Mouse (Mus musculus): ENCODE measurements around the gene Slco1a5. TPM values are rescaled to one million over a fixed set of nuclear protein-coding genes. Genes with fewer than 3 reads are reported as not detected.
"Not testable (repeated sequence)": the region's sequence is repeated elsewhere in the genome, so short reads cannot be mapped to it uniquely, and the experiment has no call there.

The Slco1a5 gene
- polyA plus RNA-seq, 1 experiment from 2014 or later, result 6.0 TPM

GRCm38 (mm10) chr6:142314285-142314684 lies 8.5 kb downstream of the Slco1a5 start:
- no peak for TF ChIP-seq CTCF (IDR thresholded peaks at IDR 0.05)
- no peaks in the 10 kb centered on the region for H3K27me3 ChIP-seq
- ATAC-seq (no peak), DNase-seq (ENCODE audit: low read depth, low spot score) (no peak)
- in situ Hi-C loops (cut with MboI; ENCODE audit: low pct_unique_long_range_greater_than_20kb), result no loop called here
- ChIA-PET POLR2A (no interaction called here), CTCF (no interaction called here)

GRCm38 (mm10) chr6:142305076-142305475 lies 17.7 kb downstream of the Slco1a5 start:
- CTCF ChIA-PET, result interaction anchor here (1.0 kb wide), 1 partner anchor 17 kb away, joined by 4 read pairs; the partner anchor contains the start of gene Slco1a5
- in situ Hi-C loops (cut with MboI; ENCODE audit: low pct_unique_long_range_greater_than_20kb), result no loop called here
- POLR2A ChIA-PET, result no interaction called here
- DNase-seq (ENCODE audit: low read depth, low spot score) (no peak), ATAC-seq (no peak)
- H3K27me3 ChIP-seq, result no peaks in the 10 kb centered on the region
- no peak for TF ChIP-seq CTCF (IDR thresholded peaks at IDR 0.05)

- ChIA-PET POLR2A (no interaction called here), CTCF (interaction anchor here (1.1 kb wide), 1 partner anchor 18 kb away, joined by 3 read pairs; no protein-coding TSS in a partner anchor)
- DNase-seq (ENCODE audit: low read depth, low spot score), result no peak
- no peak for TF ChIP-seq CTCF (IDR thresholded peaks at IDR 0.05)
- in situ Hi-C loops (cut with MboI; ENCODE audit: low pct_unique_long_range_greater_than_20kb), result no loop called here
- no peaks in the 10 kb centered on the region for H3K27me3 ChIP-seq
- ATAC-seq, result no peak
Observed at GRCm38 (mm10) chr6:142298098-142298497, 24.7 kb downstream of the Slco1a5 start, which contains the start of gene Iapp. Gene Iapp, plus strand, starts transcription at chr6:142298423.

GRCm38 (mm10) chr6:142289413-142290118 lies 33.2 kb downstream of the Slco1a5 start:
- in situ Hi-C loops (cut with MboI; ENCODE audit: low pct_unique_long_range_greater_than_20kb), result loop anchor here (5.0 kb wide), 2 partner anchors 48 to 72 kb away; no protein-coding TSS in a partner anchor
- peak; percentile 96 for ATAC-seq
- ChIA-PET CTCF (interaction anchor here (1.4 kb wide), 1 partner anchor 11 kb away, joined by 4 read pairs; no protein-coding TSS in a partner anchor), POLR2A (no interaction called here)
- H3K27me3 ChIP-seq, result no peaks in the 10 kb centered on the region
- no peak for TF ChIP-seq CTCF (IDR thresholded peaks at IDR 0.05)
- peak; percentile 81 for DNase-seq (ENCODE audit: low read depth, low spot score)

GRCm38 (mm10) chr6:142275721-142276442 lies 46.9 kb downstream of the Slco1a5 start:
- in situ Hi-C loops (cut with MboI; ENCODE audit: low pct_unique_long_range_greater_than_20kb), result no loop called here
- ATAC-seq (peak; percentile 79), DNase-seq (ENCODE audit: low read depth, low spot score) (no peak)
- CTCF ChIA-PET, result no interaction called here
- no peaks in the 10 kb centered on the region for H3K27me3 ChIP-seq
- POLR2A ChIA-PET, result no interaction called here
- no peak for TF ChIP-seq CTCF (IDR thresholded peaks at IDR 0.05)

- H3K27me3 ChIP-seq; POLR2A ChIA-PET; in situ Hi-C loops (cut with MboI; ENCODE audit: low pct_unique_long_range_greater_than_20kb); ATAC-seq; DNase-seq (ENCODE audit: low read depth, low spot score): not testable (repeated sequence)
- CTCF ChIA-PET, result interaction anchor here (1.2 kb wide), 1 partner anchor 11 kb away, joined by 4 read pairs; no protein-coding TSS in a partner anchor
Observed at GRCm38 (mm10) chr6:142250738-142251307, 72.0 kb downstream of the Slco1a5 start.

GRCm38 (mm10) chr6:142245065-142245464 lies 77.7 kb downstream of the Slco1a5 start:
- in situ Hi-C loops (cut with MboI; ENCODE audit: low pct_unique_long_range_greater_than_20kb), result no loop called here
- TF ChIP-seq CTCF (IDR thresholded peaks at IDR 0.05), result no peak
- no peak for ATAC-seq
- DNase-seq (ENCODE audit: low read depth, low spot score), result no peak
- no peaks in the 10 kb centered on the region for H3K27me3 ChIP-seq
- POLR2A ChIA-PET, result no interaction called here
- CTCF ChIA-PET, result no interaction called here

- ATAC-seq (no peak), DNase-seq (ENCODE audit: low read depth, low spot score) (no peak)
- CTCF ChIA-PET, result no interaction called here
- POLR2A ChIA-PET, result no interaction called here
- no peaks in the 10 kb centered on the region for H3K27me3 ChIP-seq
- in situ Hi-C loops (cut with MboI; ENCODE audit: low pct_unique_long_range_greater_than_20kb), result no loop called here
- TF ChIP-seq CTCF (IDR thresholded peaks at IDR 0.05), result no peak
Observed at GRCm38 (mm10) chr6:142239468-142239867, 83.3 kb downstream of the Slco1a5 start.

- no peak for TF ChIP-seq CTCF (IDR thresholded peaks at IDR 0.05)
- in situ Hi-C loops (cut with MboI; ENCODE audit: low pct_unique_long_range_greater_than_20kb), result no loop called here
- ATAC-seq, result peak; percentile 26
- ChIA-PET CTCF (interaction anchor here (0.8 kb wide), 1 partner anchor 15 kb away, joined by 3 read pairs; no protein-coding TSS in a partner anchor), POLR2A (no interaction called here)
- H3K27me3 ChIP-seq, result no peaks in the 10 kb centered on the region
- DNase-seq (ENCODE audit: low read depth, low spot score), result no peak
Observed at GRCm38 (mm10) chr6:142220138-142220537, 102.6 kb downstream of the Slco1a5 start.

- ATAC-seq (no peak), DNase-seq (ENCODE audit: low read depth, low spot score) (no peak)
- in situ Hi-C loops (cut with MboI; ENCODE audit: low pct_unique_long_range_greater_than_20kb), result no loop called here
- ChIA-PET CTCF (no interaction called here), POLR2A (no interaction called here)
- no peak for TF ChIP-seq CTCF (IDR thresholded peaks at IDR 0.05)
- no peaks in the 10 kb centered on the region for H3K27me3 ChIP-seq
Observed at GRCm38 (mm10) chr6:142211821-142212220, 111.0 kb downstream of the Slco1a5 start.

- TF ChIP-seq CTCF (IDR thresholded peaks at IDR 0.05), result no peak
Observed at GRCm38 (mm10) chr6:142209749-142210148, 113.0 kb downstream of the Slco1a5 start.

More at GRCm38 (mm10) chr6:142209749-142210148, 113.0 kb downstream of the Slco1a5 start:
- ChIA-PET POLR2A (interaction anchor here (0.6 kb wide), 1 partner anchor 138 kb away, joined by 3 read pairs; no protein-coding TSS in a partner anchor), CTCF (interaction anchor here (1.0 to 1.1 kb wide), 2 partner anchors 117 to 134 kb away, joined by 3 to 4 read pairs; no protein-coding TSS in a partner anchor)
- no peak for DNase-seq (ENCODE audit: low read depth, low spot score)
- no peak for ATAC-seq
- H3K27me3 ChIP-seq, result no peaks in the 10 kb centered on the region
- in situ Hi-C loops (cut with MboI; ENCODE audit: low pct_unique_long_range_greater_than_20kb), result no loop called here

Data from Patski (cell line).